Mouse (Mus musculus): ENCODE measurements around the gene Zmiz1.

The Zmiz1 gene

DNA sequence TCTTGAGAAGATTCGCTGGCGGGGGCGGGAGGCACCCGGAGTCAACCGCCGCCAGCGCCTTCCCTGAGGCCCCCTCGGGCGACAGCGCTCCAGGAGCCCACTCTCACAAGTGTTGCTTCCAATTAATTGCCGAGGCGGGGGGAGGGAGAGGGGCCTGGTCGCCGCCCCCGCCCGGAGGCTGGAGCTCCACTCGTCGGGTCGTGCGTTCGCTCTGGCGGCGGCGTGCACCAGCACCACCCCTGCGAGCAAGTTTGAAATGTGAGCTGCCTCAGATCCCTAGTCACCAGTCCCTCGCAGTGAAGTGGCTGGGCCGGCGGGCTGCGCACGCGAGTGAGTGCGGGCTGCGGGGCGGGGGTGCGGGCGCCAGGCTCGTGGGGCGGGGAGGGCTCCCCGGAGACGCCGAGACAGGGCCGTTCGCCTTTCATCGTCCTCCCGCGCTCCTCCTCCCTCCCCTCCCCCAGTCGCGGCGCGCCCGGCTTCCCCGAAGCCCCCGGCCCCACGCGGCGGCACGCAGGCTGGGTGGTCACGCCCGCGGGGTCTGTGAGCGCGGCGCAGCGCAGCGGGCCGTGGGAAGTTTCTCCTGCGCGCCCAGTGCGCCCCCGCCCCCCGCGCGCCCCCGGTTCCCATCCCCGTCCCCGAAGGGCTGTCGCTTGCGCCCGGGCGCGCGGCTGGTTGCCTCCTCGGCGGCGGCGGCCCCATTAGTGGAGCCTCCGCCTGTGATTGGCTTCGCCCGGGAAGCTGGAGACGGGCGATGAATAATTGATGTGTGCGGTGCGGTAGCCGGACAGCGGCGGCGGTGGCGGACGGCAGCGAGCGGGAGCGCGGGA is 148.4 kb downstream of the Zmiz1 start:
- ATAC-seq (ENCODE audit: insufficient number of reproducible peaks, low FRiP score, low TSS enrichment) = no peak; the same call in 1 of the 2 replicates

DNA sequence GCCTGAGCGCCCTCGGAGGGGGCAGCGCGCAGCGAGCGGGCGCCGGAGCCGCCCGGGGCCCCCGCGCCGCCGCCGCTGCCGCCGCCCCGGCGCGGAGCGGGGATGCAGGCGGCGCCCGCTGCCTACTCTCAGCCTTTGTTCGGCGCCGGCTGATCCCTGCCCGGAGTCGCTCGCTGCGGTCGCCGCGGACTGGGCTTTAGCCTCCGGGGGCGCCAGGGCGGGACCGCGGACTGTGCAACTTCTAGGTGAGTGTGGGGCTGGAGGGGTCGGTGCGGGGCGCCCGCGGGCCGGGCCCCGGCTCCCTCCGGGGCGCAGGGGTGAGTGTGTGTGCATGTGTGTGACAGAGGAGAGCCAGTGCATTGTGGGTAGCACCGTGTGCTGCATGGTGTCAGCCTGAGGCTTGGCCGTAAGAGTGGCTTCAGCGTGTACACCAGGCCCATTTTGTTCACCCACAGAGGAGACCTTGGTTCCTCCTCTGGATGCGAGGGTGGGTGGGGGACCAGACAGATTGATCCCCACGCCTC is 149.0 kb downstream of the Zmiz1 start:
- peak; percentile 34; the same call in 1 of the 2 replicates for ATAC-seq (ENCODE audit: insufficient number of reproducible peaks, low FRiP score, low TSS enrichment)

DNA sequence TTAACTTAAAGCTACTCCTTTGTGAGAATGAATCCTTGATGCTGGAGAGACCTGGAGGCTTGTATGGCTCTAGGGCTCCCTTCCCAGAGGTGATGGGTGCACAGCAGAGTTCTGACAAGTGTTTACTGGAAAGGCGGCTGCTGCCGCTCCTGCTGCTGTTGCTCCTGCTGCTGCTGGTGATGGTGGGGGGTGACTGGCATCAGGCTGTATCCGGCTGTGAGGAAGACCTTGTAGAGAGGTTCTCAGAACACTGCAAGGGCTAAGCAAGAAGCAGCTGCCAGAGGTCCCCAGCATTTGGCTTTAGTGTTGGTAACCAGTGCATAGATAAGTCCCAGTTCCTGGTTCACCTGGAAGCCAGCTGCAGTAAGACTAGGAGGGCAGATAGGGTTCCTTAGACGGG is 149.6 kb downstream of the Zmiz1 start:
- ATAC-seq (ENCODE audit: insufficient number of reproducible peaks, low FRiP score, low TSS enrichment) = no peak

DNA sequence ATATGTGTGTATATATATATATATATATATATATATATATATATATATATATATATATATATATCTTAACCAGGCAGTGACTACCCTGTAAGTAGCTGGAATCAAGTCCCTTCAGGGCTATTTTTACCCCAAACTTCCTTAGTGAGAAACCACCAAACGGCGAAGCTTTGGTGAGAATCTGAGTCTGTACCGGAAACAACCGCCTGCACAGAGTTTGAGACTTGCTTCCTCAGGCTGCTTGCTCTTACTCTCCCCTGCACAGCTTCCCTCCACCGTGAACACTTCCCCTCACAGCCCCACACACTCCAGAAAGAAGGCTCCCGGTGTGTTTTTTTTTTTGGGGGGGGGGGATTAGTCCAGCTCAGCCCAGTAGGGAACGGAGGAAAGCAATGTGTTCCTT is 150.4 kb downstream of the Zmiz1 start:
- ATAC-seq (ENCODE audit: insufficient number of reproducible peaks, low FRiP score, low TSS enrichment) = no peak

DNA sequence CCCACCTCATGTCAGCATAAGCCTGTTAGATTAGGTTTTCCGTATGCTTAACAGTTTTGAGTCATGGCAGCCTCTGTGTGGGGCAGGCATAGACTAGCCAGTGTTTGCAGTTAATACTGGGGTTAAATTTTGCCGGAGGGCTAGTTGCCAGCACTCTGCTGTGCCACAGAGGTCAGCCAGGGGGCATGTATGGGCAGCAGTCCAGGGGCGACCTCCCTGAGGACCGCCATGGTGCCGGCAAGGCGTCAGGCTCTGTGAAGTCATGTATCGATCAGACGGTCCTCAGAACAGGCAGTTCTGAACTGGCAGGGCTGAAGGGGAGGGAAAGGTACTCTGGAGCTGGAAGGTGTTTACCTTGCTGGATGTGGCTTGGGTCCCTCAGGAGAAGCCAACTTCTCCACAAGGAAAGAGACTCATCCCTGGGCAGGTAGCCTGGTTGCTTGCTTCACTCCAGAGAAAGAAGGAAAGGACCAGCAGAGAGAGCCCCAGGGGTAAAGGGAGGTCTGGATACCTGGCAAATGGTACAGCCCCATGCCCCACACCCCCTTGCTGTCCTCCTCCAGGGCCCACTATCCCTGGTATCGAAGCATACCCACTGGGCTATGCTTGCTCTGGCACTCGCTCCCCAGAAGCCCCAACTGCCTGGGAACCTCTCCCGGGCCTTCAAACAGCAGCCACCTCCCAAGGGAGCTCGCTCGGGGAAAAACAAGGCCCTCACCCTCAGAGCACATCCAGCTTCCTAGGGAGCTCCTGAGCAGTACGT is 151.6 kb downstream of the Zmiz1 start:
- ATAC-seq (ENCODE audit: insufficient number of reproducible peaks, low FRiP score, low TSS enrichment) = no peak

DNA sequence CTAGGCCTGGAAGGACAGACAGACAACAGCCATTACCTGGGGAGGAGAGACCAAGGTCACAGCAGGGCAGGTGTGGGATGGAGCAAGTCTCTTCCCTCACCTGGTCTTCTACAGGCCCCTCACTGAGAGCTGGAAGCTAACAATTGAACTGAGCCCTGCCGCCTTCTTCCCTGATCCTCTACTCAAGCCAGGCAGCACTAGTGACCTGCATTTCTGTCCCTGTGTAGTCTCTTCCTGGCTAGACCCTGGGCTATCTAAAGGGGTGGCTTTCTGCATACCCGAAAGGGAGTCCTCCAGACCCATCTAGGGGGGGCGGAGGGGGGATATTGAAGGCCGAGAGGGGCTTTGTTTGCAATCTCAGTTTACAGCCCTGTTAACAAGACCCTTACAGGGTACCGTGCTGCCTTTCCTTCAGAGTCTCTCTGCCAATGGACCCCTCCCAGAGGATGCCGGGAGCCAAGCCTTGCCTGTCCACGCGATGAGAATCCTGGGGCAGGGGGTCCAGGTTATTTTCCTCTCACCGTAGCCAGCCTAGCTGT is 152.2 kb downstream of the Zmiz1 start:
- ATAC-seq (ENCODE audit: insufficient number of reproducible peaks, low FRiP score, low TSS enrichment) = no peak

DNA sequence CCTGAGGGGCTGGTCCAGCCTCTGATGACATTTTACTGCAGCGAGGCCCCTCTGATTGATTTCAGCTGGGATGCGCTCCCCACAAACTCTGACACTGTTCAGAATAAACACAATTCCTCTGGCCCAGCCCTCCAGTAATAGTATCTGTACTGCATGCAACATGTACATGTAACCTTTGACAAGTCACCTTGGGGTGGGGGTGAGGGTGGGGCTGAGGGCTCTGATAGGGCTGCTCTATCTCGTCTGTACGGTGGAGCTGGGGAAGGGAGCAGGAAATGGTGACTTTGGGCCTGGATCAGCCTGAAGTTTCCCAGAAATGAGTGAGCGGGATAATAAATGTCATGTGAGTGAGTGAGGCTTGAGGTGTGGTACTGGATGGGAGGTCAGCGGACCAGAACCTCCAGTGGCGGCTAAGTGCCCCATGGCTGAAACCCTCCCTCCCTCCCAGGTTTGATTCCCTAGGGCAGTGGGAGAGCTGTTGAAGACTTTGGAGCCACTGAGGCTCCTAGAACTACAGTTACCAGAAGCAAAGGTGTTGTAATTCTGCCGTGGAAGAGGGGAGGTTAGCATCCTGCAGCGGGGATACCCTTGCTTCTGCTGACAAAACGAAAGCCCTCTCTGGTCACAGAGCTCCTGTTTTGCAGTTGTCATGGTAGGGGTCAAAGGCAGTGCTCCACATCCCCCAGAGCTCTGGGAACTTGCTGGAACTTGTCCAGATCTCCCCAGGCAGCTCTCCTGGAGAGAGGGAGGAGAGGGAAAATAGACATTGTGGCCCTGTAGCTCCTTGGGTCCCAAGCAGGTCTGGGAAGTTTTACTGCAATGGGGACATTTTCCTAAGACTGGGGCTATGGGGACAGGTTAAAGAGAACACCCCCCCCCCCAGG is 153.1 kb downstream of the Zmiz1 start:
- ATAC-seq (ENCODE audit: insufficient number of reproducible peaks, low FRiP score, low TSS enrichment) = no peak

DNA sequence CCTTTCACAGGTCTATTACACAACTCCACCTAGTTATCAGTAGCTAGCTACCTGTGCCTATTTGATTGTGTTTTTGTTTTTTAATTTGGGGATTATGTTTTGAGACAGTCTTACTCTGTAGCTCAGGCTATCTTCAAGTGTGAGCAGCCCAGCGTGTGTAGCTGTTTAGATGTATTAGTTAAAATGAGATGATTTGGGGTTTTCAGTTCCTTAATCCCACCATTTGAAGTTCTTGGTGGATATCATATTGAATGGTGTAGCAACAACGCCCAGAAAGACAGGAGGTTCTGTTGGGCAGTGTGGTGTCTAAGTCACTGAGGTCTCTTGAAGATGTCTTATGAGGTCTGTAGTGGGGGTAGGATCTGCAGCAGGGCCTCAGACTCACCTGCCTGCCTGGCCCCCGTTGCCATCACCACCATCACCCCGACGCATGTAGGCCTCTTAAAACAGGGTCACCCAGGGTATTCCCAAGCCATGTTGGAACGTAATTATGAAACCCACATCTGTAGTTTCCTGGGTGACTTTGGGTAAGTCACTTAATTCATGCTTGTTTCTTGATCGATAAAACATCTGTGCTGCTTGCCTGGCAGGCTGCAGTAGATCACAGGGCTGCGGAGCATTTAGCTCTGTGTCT is 155.1 kb downstream of the Zmiz1 start:
- ATAC-seq (ENCODE audit: insufficient number of reproducible peaks, low FRiP score, low TSS enrichment) = no peak

DNA sequence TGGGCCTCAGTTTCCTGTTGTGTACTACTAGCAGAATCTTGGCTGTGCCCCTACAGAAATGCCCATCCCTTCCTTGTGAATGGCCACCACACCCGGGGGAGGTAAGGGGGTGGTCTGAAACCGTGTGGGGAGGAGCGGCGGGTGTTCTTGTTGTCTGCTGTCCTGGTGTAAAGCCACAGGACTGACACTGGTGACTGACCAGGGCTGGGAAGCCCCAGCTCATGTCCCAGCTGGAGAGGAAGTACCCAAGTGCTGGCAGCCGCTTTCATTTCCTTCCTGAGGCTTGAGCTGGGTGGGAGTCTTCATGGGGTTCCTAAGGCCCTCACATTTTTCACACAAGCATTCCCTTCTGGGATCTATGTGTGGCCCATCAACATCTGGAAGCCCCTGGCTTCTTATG is 155.7 kb downstream of the Zmiz1 start:
- ATAC-seq (ENCODE audit: insufficient number of reproducible peaks, low FRiP score, low TSS enrichment) = no peak

DNA sequence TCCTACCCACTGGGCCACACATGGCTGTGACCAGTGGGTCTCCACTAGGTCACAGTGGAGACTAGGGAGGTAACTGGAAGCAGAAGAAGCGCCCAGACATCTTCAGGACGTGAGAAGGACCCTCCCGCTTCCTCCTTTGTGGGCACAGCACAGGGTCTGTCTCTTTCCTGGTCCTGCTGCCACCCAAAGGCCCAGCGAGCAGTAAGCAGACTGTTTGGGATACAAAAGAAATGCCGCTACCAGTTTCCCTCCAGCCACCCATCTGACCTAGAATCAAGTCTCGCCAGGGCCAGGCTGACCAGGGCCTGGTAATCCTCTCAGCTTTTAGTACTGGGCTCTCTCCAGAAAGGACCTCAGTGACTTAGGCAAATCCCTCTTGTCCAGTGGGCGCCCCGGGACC is 156.6 kb downstream of the Zmiz1 start:
- ATAC-seq (ENCODE audit: insufficient number of reproducible peaks, low FRiP score, low TSS enrichment) = no peak

DNA sequence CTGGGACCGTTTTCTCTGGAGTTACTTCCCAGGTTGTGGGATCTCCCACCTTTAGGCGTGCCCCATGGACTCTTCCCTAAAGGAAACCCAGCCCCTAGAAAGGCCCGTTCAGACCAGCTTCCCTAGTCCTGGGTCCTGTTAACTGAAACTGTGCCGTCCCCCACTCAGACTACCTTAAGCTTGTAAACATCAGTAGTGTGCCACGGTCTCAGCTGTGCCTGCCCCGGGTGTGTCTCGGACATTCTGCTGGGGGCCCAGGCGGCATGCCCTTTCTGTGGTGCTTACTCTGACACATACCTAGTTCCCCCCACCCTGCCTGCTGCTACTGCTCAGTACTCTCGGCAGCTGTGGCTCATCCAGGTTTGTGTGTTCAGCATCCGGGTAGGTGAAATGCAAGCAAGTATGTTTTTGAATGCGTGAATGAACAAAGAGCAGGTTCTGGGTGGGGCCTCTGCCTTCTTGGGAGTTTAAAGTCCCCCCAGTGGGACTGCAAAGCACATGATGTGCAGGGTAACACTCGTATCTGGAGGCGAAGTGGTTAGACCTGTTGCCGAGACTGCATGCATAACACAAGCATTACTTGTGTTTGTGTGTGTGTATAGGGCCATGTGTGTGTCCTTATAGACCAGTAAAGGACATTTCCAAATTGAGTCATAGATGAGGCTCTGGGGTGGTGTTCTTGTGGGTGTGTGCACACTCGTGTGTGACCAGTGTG is 157.2 kb downstream of the Zmiz1 start:
- ATAC-seq (ENCODE audit: insufficient number of reproducible peaks, low FRiP score, low TSS enrichment) = no peak

DNA sequence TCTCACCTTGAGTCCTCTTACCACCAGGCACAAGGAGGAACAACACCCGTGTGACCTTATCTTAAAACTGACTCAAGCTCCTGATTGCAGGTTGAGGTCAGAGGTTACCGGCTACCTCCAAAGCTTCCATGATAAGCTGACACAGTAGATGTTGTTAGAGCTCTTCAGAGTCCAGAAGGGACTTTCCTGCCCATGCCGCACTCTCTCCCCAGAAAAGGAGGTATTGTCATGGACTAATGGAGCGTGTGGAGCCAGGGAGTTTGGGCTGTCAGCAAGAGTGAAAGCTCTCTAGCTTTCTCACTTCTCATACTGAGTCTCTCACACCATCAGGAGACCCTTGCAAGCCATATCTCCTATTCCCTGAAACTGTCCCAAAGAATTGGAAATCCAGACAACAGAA is 158.3 kb downstream of the Zmiz1 start:
- no peak for ATAC-seq (ENCODE audit: insufficient number of reproducible peaks, low FRiP score, low TSS enrichment)

DNA sequence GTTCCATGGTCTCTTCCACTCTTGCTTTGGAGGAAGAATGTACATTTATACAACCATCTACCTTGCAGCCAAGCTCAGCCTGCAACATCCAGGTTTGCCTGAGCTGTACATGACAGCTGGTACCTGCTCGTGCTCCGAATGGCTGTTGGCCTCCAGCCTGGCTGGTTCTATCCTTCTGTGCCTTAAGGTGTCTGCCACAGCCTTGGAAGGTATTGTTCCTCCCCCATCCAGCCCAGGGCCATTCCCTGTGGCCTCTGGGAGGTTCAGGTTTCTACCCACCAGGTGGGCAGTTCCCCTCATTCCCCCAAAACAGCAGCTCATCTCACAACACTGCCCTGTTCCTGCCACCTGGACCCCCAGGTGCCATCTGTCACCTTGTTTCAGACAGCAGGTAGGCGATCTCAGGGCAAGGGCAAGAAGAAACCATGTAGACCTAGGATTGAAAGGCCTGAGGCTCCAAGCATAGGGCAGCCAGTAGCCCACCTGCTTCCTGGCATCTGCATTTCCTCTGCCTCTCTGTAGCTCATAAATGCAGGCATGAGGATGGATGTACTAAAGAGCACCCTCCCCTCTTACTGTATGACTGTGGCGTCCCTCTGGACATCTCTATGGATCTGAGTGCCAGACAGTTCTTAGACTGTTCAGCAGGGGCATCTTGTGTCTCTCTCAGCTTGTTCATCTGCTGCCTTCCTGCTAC is 160.2 kb downstream of the Zmiz1 start:
- ATAC-seq (ENCODE audit: insufficient number of reproducible peaks, low FRiP score, low TSS enrichment) = peak; percentile 50; the same call in 1 of the 2 replicates

DNA sequence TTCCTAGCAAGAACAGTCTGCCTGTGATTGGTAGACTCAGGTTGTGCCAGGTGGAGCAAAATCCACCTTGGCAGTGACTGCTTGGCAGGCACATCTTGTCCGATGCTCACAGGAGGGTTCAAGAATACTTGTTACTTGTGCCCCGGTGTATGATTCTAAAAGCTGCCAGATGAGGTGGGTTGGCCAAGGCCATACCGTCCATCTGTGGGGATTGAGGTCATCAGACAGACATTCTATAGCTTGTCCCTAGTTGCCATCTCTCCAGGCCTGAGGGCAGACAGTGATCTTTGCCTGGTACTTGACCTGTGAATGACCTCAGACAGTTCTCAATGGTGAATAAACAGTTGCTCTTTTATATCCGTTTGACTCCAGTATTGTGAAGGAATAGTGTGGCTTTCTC is 161.8 kb downstream of the Zmiz1 start:
- 0 out of 2 replicates have a peak, but pooled peaks have one; percentile 17 for ATAC-seq (ENCODE audit: insufficient number of reproducible peaks, low FRiP score, low TSS enrichment)

DNA sequence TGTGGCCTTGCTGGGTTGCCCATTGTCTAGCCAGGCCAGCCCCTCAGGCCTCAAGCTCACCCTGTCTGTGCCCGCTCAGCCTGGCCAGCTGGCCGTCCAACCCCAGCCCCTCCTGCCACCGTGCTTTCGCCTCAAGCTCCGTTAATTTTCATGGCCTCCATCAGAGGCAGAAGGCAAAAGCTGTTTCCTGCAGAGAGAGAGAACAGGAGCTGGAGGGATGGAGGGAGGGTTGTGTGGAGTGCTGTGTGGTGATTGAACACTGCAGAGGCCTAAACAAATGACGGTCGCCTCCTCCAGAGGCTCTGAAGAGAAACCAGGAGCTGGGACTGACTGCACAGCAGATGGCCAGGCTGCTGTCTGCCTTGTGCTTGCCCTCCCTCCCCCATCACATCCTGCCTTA is 164.7 kb downstream of the Zmiz1 start:
- ATAC-seq (ENCODE audit: insufficient number of reproducible peaks, low FRiP score, low TSS enrichment) = 0 out of 2 replicates have a peak, but pooled peaks have one; percentile 4

DNA sequence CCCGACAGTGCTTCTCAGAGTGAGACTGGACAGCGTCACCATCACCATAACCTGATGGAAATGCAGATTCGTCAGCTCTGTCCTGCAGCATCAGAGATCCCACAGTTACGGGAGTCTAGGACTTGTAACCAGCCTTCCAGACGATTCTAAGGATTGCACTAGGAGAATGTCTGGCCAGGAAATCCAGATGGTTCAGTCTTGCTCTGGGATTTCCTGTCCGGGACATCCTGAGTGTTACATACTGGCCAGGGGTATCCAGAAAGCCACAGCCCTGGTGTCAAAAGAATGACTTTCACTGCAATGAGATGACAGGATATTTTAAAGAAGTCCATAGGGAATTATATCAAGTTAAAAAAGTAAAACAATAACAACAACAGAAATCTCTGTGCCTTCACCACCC is 165.7 kb downstream of the Zmiz1 start:
- no peak for ATAC-seq (ENCODE audit: insufficient number of reproducible peaks, low FRiP score, low TSS enrichment)

DNA sequence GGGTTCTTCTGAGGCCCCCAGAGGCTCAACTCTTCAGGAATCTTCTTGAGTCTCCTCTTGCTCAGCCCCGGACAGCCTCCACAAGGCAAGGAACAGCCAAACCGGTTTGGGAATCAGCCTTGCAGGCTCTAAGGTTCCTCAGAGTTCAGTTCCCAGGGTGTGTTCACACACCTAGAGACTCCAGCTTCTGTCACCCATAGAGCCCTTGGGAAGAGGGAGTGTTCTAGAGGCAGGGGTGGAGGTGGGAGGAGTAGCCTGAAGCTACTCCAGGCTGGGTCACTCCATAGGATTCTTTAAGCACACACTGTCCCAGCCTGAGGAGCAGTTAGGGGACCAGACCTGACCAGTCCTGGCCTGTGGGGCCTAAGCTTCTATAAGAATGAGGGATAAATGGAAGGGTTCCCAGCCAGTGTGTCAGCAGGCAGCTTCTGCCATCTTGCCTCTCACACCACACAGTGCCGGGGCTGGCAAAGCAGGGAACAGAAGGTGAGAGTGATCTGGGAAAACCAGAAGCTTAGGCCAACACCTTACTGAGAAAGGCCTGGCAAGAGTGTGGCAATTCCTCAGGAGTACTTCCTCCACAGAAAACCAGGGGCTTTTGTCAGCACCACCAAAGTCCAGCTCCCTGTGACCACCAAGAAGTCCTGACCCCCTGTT is 168.7 kb downstream of the Zmiz1 start:
- ATAC-seq (ENCODE audit: insufficient number of reproducible peaks, low FRiP score, low TSS enrichment) = no peak

Measured in cerebellum, adult (tissue).